Mouse (Mus musculus) R1 (cell line): ENCODE measurements at regions not wholly inside any gene's neighbourhood (a gene's known extent, or its start where the extent isn't known, plus 50 kb on each side); places are given as distances from the start of the nearest gene placed in this dataset.

ENCODE experiments used
- DNase-seq: peaks from one replicate; pipeline ENCODE4 v3.0.0-alpha.2; 2018; ENCODE audit warnings: low read depth, low spot score

DNA sequence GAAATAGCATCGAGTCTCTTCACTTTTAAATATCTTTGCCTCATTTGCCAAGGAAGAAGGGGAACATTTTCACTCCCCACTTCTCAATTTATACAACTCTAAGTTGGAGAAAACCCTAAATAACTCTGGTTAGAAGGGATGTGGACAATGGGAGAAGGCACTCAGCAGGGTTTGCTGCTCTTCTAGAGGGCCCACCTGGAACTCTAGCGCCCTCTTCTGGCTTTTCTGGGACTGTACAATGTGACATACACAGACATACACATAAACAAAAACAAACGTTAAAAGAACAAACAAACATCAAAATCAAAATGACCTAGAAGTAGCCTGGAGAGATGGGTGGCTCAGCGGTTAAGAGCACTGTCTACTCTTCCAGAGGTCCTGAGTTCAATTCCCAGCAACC is 103.0 kb downstream of the Tpra1 start:
- DNase-seq: peak; percentile 67

GRCm38 (mm10) chr6:89006997-89007396 is 104.9 kb downstream of the Tpra1 start:
- DNase-seq: peak; percentile 21

- DNase-seq: no peak
Measured at GRCm38 (mm10) chr6:89007516-89007915, 105.5 kb downstream of the Tpra1 start.

DNA sequence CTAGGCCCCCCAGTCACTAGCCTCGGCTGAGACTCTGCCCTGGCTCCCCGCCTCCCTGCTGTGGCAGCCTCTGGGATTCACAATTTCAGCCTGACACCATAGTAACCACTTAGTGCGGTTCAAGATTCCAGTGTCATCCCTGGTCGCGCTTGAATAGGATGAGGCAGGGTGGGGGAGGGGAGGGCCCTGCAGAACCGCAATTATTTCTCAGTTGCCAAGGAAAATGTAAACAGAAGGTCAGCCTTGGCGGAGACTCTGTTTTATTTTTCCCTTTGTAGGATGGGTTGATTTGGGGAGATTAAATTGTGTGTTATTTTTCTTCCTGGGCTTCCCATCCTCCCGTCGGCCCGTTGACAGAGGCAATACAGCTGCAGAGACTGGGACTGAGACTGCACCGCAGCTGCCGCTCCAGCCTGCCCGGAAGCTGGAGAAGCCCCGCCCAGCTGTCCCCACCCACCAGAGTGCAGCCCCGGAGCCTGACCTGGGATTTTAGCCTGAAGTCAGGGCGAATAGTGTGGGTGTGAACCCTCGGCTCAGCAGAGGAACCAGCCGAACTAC is 106.6 kb downstream of the Tpra1 start:
- DNase-seq: peak; percentile 78

DNA sequence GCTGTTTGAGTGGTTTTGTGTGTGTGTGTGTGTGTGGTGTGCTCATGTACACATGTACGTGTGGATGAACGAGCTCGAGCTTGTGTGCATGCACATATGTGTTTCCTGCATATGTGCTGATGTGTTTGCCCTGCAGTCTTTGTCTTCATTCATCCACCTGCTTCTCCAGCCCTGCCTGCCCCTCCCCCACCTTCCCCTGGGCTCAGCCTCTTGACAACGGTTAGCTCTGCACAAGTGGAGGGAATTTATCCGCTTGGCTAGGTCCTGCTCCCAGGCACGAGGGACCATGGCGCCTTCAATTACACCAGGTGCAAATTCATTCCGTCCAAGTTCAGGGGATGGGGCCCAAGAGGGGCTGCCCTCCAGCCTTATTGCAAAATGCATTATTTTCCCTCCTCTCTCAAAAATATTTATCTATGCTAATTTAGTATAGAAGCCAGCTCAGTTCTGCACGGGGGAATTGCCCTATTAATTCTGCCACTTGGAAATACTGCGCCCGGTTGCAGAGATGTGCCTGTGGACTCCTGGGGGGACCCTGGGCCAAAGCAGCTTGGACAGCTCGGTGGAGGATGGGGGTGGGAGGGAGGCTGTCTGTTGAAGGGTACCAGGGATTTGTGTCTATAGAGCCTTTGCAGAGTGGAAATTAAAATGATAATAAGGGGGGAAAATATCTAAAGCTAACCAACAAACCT is 111.1 kb downstream of the Tpra1 start:
- peak; percentile 19 for DNase-seq

DNA sequence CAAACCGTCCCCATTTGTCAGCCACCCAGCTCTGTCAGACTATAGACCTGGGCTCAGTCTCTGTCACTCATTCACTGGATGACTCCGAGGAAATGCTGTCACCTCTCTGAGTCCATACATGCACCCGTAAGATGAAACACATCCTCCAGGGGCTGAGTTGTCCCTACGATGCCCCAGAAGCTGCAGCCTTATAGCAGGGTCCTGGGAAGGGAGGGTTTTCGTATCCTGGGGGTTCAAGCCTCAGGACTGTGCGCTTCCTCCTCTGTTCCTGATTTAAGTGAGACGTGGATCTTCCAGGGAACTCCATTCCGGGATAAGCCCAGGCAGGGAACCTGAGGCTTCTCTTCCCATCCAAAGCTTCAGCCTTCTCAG is 111.6 kb downstream of the Tpra1 start:
- no peak for DNase-seq

DNA sequence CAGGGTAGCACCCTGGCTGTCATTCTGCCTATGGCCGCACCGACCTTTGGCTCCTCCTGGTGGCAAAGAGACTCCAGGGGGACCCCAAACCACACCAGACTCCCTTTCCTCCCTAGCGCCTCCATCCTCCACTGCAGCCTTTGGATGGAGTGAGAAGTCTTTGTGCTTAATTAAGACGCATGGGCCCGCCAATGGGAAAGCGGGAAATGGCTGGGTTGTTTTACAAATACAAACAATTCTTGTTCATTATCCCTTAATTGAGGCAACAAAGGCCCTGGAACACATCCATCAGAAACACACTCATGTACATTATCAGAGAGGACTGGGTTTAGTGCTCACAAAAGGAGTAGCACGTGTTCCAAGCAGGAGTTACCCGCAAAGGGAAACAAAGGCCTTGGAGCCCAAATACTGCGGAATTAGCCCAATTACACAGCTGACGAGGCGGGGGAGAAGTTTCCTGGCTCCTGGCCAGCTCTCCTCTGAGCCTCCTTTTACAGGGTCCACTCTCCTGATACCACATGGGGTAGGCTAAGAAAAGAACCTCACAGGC is 122.1 kb downstream of the Tpra1 start:
- DNase-seq: peak; percentile 14

GRCm38 (mm10) chr6:89033433-89034298 is 131.6 kb downstream of the Tpra1 start:
- no peak for DNase-seq

- no peak for DNase-seq
Measured at GRCm38 (mm10) chr6:89034455-89034854, 132.4 kb downstream of the Tpra1 start.

DNA sequence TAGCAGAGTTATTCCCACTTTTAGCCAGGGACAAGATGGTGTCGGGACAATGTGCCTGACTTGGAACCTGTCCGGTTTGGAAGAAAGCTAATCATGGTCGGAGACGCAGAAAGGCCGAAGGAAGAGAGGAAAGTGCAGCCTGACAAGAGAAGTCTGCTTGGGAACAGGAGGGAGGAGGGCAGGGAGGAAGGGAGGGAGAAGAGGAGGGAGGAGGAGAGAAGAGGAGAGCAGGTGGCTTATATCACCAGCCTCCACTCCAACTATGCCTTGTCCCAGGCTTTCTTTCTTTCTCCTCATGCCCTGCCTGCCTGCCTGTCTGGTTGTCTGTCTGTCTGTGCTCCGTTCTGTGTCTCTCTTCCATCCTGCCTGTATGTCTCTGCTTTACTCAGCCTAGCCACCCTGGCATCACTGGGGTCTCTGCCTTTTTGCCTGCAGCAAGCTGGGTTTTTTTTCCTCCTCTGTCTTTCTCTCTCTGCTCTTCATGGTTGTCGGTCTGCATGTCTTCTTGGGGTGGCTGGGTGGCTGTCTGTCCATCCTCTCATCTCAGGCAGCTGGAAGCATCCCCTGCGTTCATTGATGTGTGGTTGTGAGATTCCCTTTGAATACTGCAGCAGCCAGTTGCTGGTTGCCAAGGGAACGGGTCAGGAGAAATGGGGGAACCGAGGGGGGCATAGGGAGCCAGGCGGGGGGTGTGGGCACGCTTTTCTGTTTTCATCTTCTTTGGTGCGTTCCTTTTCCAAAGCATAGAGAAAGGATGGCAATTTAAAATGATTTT is 133.2 kb downstream of the Tpra1 start:
- no peak for DNase-seq

DNA sequence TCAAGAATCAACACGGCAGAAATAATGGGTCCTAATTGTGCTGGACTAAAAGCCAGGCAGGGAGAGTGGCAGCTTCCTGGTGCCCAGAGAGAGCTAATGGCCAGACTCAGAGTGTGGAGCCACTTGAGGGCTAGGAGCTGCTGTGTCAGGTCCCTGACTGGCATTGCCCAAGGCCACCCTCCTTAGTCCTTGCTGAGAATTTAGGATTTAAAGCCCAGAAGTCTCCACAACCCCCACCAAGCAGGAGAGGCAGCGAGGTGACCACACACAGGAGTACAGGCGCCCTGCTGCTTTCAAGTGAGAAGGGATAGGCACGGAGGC is 133.7 kb downstream of the Tpra1 start:
- DNase-seq: no peak

DNA sequence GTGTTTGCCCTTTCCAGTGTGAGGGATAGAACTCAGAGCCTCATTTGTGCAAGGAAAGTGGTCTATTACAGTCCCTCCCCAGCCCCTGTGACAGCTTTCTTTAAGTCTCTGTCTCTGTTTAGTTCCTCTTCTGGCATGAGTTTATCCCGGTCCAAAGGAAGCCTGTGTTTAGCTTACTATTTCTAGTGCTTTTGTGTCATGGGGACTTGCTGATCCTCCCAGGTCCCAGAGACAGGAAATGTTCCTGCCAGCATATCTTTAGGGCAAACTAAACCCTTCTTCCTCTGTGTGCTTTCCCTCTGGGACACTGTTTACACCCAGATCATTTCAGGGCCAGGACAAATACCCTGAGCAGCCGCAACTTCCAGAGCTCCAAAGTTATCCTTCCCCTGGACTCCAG is 135.3 kb downstream of the Tpra1 start:
- DNase-seq: no peak

GRCm38 (mm10) chr6:89037901-89038300 is 135.8 kb downstream of the Tpra1 start:
- no peak for DNase-seq

- no peak for DNase-seq
Measured at GRCm38 (mm10) chr6:89040919-89041318, 138.9 kb downstream of the Tpra1 start.

DNA sequence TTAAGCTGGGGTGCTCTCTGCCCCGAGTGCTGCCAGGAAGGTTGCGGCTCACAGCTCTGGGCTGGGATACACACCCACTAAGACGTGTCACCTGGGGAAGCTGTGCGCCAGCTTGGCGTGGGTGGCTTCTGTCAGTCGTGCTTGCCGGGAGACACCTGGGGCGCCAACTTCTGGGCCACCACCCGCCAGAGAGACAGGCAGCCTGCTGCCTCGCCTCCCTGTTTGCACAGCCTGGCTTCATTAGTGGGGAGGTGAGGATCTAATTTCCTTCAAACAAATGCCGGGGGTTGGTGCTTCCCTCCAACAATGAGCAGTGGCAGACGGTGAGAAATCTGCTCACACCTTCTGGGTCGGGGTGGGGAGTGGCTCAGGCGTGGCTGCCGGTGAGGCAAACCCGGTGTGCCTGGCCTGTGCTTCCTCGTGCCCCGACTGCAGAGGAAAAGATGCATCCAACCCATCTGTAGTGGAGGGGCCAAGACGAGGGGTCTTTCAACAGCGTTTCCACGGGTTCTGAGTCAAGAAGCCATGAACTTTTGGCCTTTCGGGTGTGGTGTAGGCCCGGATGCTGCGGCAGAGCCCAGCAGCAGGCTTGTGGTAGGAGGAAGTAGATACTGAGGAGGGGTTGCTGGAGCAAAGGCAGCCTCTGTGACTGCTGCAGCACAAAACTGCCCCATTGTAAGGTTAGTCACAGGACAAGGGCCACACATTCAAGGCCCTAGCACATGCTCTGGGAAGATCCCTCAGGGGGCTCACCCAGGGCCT is 140.6 kb downstream of the Tpra1 start:
- DNase-seq: peak; percentile 44

DNA sequence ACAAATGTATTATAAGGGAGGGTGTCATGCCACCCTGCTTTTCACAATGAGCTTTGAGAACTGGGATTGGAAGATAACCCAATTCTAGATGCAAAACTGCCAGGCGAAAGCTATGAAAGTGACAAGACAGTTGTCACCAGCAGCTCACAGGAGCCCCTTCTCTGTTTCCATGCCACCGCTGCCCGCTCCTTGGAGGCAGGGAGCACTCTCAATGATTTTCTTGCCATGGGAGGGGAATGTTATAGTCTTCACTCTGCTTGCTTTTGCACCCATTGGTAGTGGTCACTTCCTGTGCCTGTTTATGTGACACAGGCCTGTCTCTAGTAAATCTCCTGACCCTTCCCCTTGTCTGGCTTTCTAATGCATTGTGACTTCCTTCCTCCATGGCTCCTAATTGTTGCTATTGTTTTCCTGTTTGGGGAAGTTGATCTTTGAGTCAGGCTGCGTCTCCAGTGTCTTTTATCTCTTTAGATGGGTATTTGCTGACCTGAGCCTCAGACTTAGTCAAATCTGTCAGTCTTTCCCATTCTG is 143.4 kb downstream of the Tpra1 start:
- DNase-seq: no peak

GRCm38 (mm10) chr6:89046476-89046875 is 144.4 kb downstream of the Tpra1 start:
- peak; percentile 57 for DNase-seq

DNA sequence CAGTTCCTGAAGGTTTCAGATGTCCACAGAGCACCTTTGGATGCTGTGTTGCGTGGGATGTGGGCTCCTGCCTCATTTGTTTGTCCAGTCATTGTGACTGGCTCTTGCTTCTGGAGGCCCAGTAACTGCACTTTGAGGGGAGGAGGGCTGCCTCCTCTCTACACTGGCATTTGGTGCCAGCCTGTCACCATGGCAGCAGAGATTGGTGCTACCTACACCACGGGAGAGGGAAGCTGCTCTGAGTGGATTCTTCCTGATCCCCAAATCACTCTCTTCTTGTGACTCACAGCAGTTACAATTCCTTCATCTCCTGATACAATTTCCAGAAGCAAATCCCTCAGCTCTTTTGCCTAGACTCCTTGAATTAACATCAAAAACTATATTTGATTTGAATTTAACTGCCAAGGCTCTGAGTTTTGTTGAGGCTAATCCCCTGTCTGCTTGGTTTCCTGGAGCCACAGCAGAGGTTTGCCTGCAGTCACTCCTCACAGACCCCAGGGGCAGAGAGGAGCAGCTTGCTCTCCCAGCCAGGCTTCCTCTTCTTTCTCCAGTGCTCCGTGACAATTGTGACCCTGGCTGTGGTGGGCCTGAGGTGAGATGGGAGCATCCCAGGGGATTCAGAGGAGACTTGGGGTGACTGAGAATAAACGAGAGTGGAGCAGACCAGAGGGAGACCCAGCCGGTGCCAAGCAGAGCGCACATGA is 145.7 kb downstream of the Tpra1 start:
- DNase-seq: peak; percentile 29

- DNase-seq: peak; percentile 56
Measured at GRCm38 (mm10) chr6:89049290-89049689, 147.2 kb downstream of the Tpra1 start.

GRCm38 (mm10) chr6:89050575-89051270 is 148.7 kb downstream of the Tpra1 start:
- no peak for DNase-seq
